Mouse (Mus musculus): Measurements from ENCODE around the gene Irf6. TPM values are rescaled to one million over a fixed set of nuclear protein-coding genes. Genes with fewer than 3 reads are reported as not detected.

Irf6 gene
- polyA plus RNA-seq, 1 experiment from 2014 or later = 3.1 TPM

GRCm38 (mm10) chr1:193133726-193134125 lies 19.2 kb upstream of the Irf6 start:
- WGBS = 91% methylated on average over 1 of the region's 1 CpGs
- no peaks in the 10 kb centered on the region for H3K36me3 ChIP-seq

GRCm38 (mm10) chr1:193138087-193138486 lies 14.8 kb upstream of the Irf6 start:
- no peak overlapping the region for H3K4me2 ChIP-seq (replicated peaks)
- no peak for ATAC-seq (ENCODE audit: low FRiP score, low read depth)
- H3K27me3 ChIP-seq (replicated peaks) = no peaks in the 10 kb centered on the region; the same call in 1 of the 2 replicates
- 41% methylated on average over 7 of the region's 7 CpGs for WGBS
- H3K9ac ChIP-seq = no peak overlapping the region
- no peak overlapping the region for H3K4me3 ChIP-seq
- H3K36me3 ChIP-seq = no peaks in the 10 kb centered on the region
- no peak overlapping the region for H3K27ac ChIP-seq
- no peaks in the 10 kb centered on the region for H3K4me1 ChIP-seq
- no peaks in the 10 kb centered on the region for H3K9me3 ChIP-seq

More at GRCm38 (mm10) chr1:193133726-193134125, 19.2 kb upstream of the Irf6 start:
- Histone ChIP-seq H3K27ac (no peak overlapping the region), H3K27me3 (replicated peaks) (no peaks in the 10 kb centered on the region; the same call in 1 of the 2 replicates), H3K4me3 (no peak overlapping the region), H3K4me1 (peaks cover 6% of the 10 kb centered on the region), H3K4me2 (replicated peaks) (no peak overlapping the region), H3K9ac (no peak overlapping the region), H3K9me3 (no peaks in the 10 kb centered on the region)
- no peak for ATAC-seq (ENCODE audit: low FRiP score, low read depth)

- H3K36me3 ChIP-seq = no peaks in the 10 kb centered on the region
- 56% methylated on average over 3 of the region's 3 CpGs for WGBS
- no peaks in the 10 kb centered on the region for H3K4me1 ChIP-seq
- no peak overlapping the region for H3K4me3 ChIP-seq
- no peak for ATAC-seq (ENCODE audit: low FRiP score, low read depth)
- no peak overlapping the region for H3K9ac ChIP-seq
- no peaks in the 10 kb centered on the region for H3K9me3 ChIP-seq
- no peak overlapping the region for H3K4me2 ChIP-seq (replicated peaks)
- H3K27ac ChIP-seq = no peak overlapping the region
- H3K27me3 ChIP-seq (replicated peaks) = no peaks in the 10 kb centered on the region; the same call in 1 of the 2 replicates
Measured at GRCm38 (mm10) chr1:193138669-193139068, 14.2 kb upstream of the Irf6 start.

- WGBS = 77% methylated on average over 7 of the region's 7 CpGs
- H3K4me2 ChIP-seq (replicated peaks) = no peak overlapping the region
- no peak for ATAC-seq (ENCODE audit: low FRiP score, low read depth)
Measured at GRCm38 (mm10) chr1:193141118-193141517, 11.8 kb upstream of the Irf6 start.

DNA sequence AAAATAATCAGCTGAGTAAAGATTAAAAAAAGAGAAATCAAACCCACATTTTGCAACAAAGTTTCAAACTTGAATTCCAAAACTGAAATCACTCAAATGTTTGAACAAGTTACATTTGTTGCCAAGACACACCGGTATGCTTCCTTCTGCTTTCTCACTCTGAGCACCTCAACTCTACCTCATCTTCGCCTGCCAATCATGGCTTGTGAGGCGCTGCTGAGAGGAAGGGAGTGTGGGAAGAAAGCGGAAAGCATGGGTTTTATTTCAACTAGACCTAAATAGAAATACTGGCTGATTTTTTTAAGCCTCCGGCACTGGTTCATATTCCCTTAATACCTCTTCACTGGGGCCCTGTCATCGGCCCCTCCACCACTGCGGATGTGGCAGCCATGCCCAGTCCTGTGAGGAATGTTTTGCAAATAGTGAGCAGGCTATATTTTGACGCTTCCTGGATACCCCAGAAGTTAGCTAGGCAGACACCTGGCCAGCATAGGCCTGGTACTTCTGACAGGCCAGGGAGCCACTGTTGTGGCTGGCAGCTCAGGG lies 10.3 kb upstream of the Irf6 start:
- Histone ChIP-seq H3K4me3 (no peak overlapping the region), H3K27ac (no peak overlapping the region), H3K27me3 (replicated peaks) (no peaks in the 10 kb centered on the region), H3K9me3 (no peaks in the 10 kb centered on the region), H3K4me2 (replicated peaks) (no peak overlapping the region), H3K36me3 (no peaks in the 10 kb centered on the region), H3K9ac (no peak overlapping the region), H3K4me1 (no peaks in the 10 kb centered on the region)
- no peak for ATAC-seq (ENCODE audit: low FRiP score, low read depth)
- WGBS = 88% methylated on average over 8 of the region's 8 CpGs

More at GRCm38 (mm10) chr1:193141118-193141517, 11.8 kb upstream of the Irf6 start:
- no peak overlapping the region for H3K9ac ChIP-seq
- H3K4me3 ChIP-seq = no peak overlapping the region
- H3K9me3 ChIP-seq = no peaks in the 10 kb centered on the region
- H3K36me3 ChIP-seq = no peaks in the 10 kb centered on the region
- H3K27me3 ChIP-seq (replicated peaks) = no peaks in the 10 kb centered on the region
- H3K27ac ChIP-seq = no peak overlapping the region
- no peaks in the 10 kb centered on the region for H3K4me1 ChIP-seq

- H3K4me1 ChIP-seq = no peaks in the 10 kb centered on the region
- no peaks in the 10 kb centered on the region for H3K9me3 ChIP-seq
- H3K27ac ChIP-seq = no peak overlapping the region
- ATAC-seq (ENCODE audit: low FRiP score, low read depth) = no peak
- no peak overlapping the region for H3K9ac ChIP-seq
- no peak overlapping the region for H3K4me2 ChIP-seq (replicated peaks)
- 97% methylated on average over 6 of the region's 6 CpGs for WGBS
- H3K36me3 ChIP-seq = no peaks in the 10 kb centered on the region
- H3K27me3 ChIP-seq (replicated peaks) = no peaks in the 10 kb centered on the region; the same call in 1 of the 2 replicates
- H3K4me3 ChIP-seq = no peak overlapping the region
Measured at GRCm38 (mm10) chr1:193144516-193144915, 8.4 kb upstream of the Irf6 start.

GRCm38 (mm10) chr1:193145101-193145500 lies 7.8 kb upstream of the Irf6 start:
- H3K36me3 ChIP-seq = no peaks in the 10 kb centered on the region
- no peak overlapping the region for H3K4me3 ChIP-seq
- H3K9ac ChIP-seq = no peak overlapping the region
- no peak for ATAC-seq (ENCODE audit: low FRiP score, low read depth)
- no peaks in the 10 kb centered on the region for H3K4me1 ChIP-seq
- WGBS = 84% methylated on average over 4 of the region's 4 CpGs
- H3K27ac ChIP-seq = no peak overlapping the region
- H3K27me3 ChIP-seq (replicated peaks) = no peaks in the 10 kb centered on the region; the same call in 1 of the 2 replicates
- H3K9me3 ChIP-seq = no peaks in the 10 kb centered on the region
- no peak overlapping the region for H3K4me2 ChIP-seq (replicated peaks)

- Histone ChIP-seq H3K4me2 (replicated peaks) (no peak overlapping the region), H3K4me1 (no peaks in the 10 kb centered on the region), H3K27ac (no peak overlapping the region), H3K27me3 (replicated peaks) (peaks cover 8% of the 10 kb centered on the region; the same call in 1 of the 2 replicates), H3K9me3 (no peaks in the 10 kb centered on the region), H3K36me3 (no peaks in the 10 kb centered on the region), H3K4me3 (no peak overlapping the region), H3K9ac (no peak overlapping the region)
- WGBS = 78% methylated on average over 1 of the region's 1 CpGs
- ATAC-seq (ENCODE audit: low FRiP score, low read depth) = no peak
Measured at GRCm38 (mm10) chr1:193146416-193146815, 6.5 kb upstream of the Irf6 start.

DNA sequence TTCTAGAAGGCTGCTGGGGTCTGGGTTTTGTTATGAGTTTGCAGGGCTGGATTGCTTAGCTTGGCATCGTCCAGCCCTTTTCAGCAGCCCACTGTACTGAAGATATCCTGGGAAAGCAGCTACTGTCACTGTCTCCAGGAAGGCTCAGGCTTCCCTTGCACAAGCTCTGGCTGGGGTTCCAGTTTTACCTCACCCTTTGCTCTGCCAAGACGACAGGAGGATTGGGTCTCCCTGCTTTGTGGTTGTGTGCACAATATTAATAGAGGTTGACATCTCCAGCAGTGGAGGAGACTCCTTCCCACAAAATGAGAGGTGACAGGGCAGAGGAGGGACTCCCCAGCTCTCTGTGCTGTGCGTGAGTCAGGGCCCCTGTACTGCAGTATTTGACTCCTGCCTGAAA lies 3.7 kb upstream of the Irf6 start:
- peaks cover 8% of the 10 kb centered on the region for H3K4me1 ChIP-seq
- H3K36me3 ChIP-seq = no peaks in the 10 kb centered on the region
- 76% methylated on average over 3 of the region's 3 CpGs for WGBS
- no peak overlapping the region for H3K9ac ChIP-seq
- H3K9me3 ChIP-seq = no peaks in the 10 kb centered on the region
- H3K27ac ChIP-seq = no peak overlapping the region
- peaks cover 34% of the 10 kb centered on the region for H3K27me3 ChIP-seq (replicated peaks)
- no peak overlapping the region for H3K4me2 ChIP-seq (replicated peaks)
- no peak overlapping the region for H3K4me3 ChIP-seq
- ATAC-seq (ENCODE audit: low FRiP score, low read depth) = no peak

DNA sequence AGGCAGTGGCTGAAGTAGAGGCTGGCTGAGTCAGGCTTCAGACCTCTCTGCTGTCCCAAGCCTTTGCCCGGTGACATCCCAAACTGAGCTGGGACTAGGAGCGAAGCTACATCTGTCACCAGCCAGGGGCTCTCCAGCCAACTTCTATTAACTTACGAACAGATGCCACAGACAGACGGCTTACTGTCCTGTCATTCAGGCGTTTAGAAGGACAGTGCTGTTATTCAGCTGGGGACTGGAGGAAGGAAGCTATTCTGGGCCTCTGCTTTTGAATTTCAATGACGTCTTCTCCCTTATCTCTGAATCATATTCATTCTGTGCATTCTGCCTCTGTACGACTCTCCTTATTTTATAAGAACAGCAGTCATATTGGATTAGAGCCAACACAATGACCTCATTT lies 1.8 kb upstream of the Irf6 start:
- Histone ChIP-seq H3K4me2 (replicated peaks) (no peak overlapping the region), H3K9ac (no peak overlapping the region), H3K4me1 (peaks cover 8% of the 10 kb centered on the region), H3K27ac (no peak overlapping the region), H3K9me3 (no peaks in the 10 kb centered on the region), H3K4me3 (no peak overlapping the region), H3K36me3 (no peaks in the 10 kb centered on the region), H3K27me3 (replicated peaks) (peaks cover 46% of the 10 kb centered on the region)
- no peak for ATAC-seq (ENCODE audit: low FRiP score, low read depth)
- 45% methylated on average over 7 of the region's 7 CpGs for WGBS

- Histone ChIP-seq H3K4me1 (peaks cover 8% of the 10 kb centered on the region), H3K4me2 (replicated peaks) (peak overlapping the region; percentile 54), H3K27ac (no peak overlapping the region), H3K4me3 (peak overlapping the region; percentile 26; the same call in 1 of the 2 replicates), H3K9ac (no peak overlapping the region), H3K36me3 (no peaks in the 10 kb centered on the region), H3K9me3 (no peaks in the 10 kb centered on the region), H3K27me3 (replicated peaks) (peaks cover 46% of the 10 kb centered on the region)
- ATAC-seq (ENCODE audit: low FRiP score, low read depth) = no peak
- 22% methylated on average over 16 of the region's 16 CpGs for WGBS
Measured at GRCm38 (mm10) chr1:193153561-193153960, 650 bp downstream of the Irf6 start.

GRCm38 (mm10) chr1:193156316-193157110 lies 3.6 kb downstream of the Irf6 start:
- 86% methylated on average over 15 of the region's 15 CpGs for WGBS
- no peak for ATAC-seq (ENCODE audit: low FRiP score, low read depth)
- no peak overlapping the region for H3K4me2 ChIP-seq (replicated peaks)
- H3K27me3 ChIP-seq (replicated peaks) = peaks cover 37% of the 10 kb centered on the region
- H3K9me3 ChIP-seq = no peaks in the 10 kb centered on the region
- H3K4me3 ChIP-seq = no peak overlapping the region
- no peak overlapping the region for H3K27ac ChIP-seq
- H3K4me1 ChIP-seq = peaks cover 14% of the 10 kb centered on the region
- H3K36me3 ChIP-seq = no peaks in the 10 kb centered on the region
- H3K9ac ChIP-seq = no peak overlapping the region
